Mouse (Mus musculus): Measurements from ENCODE around the gene Psmb11.

The Psmb11 gene

DNA sequence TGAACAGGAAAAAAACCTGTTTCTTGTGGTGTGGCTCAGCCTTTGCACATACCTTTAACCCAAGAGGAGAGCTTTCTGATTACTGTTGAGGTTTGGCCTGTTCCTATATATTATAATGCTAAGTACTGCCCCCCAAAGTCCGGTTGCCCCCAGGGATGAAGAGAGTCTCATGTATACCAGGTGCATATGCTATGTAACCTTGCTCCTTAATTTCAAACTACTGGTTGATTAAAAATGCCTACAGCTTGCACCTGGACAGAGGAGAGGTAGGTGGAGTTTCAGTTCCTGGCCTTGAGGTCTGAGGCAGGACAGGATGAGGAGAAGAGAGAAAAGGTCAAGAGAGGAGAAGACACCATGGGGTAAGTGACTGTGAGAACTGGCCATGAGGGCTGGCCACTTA, at the start of gene Psmb11:
TSS of gene Psmb11 (plus strand) at position 301 of the 400 bp plus-strand sequence.
- DNase-seq (ENCODE audit: low spot score) = no peak

DNA sequence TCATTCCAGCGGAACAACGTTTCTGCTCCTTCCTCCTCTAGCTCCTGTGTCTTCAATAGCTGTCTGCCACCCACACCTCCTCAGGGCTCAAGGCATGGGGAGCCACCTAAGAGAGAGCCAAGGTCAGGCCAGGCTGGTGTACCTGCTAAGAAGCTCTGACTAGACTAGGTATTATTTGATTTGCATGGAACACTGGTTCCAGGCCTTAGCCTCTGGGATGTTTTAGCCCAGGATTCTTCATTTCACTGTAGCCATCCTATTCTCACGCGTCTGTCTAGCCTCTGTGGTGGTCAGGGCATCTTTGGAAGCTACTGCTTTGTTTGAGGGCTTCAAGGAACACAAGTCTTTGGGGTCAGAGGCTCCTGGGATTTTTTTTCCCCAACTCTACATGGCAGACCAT, 49.1 kb upstream of the Psmb11 start:
- DNase-seq (ENCODE audit: low spot score) = no peak

DNA sequence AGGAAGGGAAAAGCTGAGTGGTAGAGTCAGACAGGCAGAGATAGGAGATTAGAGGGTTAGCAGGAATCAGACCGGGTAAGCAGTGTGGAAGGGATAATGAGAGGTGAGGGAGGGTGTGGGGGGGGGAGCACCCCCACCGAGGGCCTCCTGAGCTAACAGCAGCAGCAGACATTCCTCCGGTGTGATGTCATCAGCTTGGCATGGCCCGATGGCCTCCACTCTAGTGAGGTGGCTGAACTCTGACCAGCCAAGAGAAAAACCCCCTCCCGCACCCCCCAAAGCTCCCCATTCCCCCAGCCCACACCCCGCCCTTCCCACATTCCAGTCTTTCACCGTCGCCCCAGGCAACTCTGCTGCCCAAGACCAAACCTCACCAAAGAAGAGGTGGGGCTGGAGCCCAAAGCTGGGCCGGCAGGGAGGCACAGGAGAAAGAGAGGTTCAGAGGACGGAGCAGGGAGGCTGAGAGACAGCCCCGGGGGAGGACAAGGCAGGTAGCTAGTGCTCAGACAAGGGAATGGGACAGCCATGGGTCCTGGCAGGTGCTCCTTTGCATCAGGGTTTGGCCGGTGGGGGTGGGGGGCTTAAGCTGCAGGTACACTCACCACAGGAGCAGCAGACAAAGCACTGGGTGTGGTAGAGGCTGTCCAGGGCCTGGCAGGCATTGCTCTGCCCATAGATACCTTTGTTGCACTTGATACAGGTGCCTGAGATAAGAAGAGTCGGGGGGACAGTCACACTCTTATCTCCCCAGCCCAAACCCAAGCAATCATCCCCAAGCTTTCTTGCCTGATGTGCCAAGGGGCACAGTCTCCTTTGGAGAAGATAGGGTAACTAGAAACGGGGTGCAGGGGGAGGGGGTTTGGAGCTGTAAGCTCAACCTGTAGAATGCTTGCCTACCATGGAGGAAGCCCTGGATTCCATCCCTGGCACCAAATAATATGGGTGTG, 48.2 kb upstream of the Psmb11 start:
- DNase-seq (ENCODE audit: low spot score) = no peak

DNA sequence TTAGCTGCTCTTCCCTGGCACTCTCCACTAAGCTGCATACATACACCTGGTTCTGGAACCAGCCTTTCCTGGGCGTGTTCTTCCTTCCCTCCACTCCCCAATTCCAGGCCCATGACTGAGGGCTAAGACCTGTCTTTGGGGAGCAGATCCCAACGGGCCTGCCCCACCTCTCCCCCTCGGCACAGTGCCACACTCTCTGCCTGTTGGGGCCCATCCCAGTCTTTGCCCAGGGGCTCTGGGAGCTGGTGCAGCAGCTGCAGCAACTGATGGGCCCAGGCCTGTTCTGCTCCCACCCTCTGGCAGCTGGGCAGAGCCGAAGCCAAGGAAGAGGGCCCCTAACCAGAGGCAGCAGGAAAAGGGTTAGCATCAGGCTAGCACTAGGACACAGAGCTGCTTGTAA, 47.0 kb upstream of the Psmb11 start:
- DNase-seq (ENCODE audit: low spot score) = no peak

DNA sequence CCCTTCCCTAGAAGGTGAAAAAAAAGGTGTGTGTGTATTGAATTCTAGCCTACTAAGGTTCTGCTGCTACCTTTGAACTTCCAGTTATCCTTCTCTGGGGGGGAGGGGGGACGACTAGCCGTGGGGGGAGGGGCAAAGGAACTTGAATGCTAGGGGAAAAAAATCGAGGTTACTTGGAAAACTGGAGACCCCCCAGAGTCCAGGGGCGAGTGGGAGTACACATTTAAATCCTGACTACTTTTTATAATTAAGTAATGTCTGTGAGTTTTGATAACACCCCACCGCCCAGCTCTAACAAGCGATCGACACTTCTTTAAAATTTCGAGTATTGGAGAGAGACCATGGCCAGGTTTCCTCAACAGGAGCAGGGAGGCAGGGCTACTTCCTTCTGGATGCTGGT, 46.2 kb upstream of the Psmb11 start:
- no peak for DNase-seq (ENCODE audit: low spot score)

DNA sequence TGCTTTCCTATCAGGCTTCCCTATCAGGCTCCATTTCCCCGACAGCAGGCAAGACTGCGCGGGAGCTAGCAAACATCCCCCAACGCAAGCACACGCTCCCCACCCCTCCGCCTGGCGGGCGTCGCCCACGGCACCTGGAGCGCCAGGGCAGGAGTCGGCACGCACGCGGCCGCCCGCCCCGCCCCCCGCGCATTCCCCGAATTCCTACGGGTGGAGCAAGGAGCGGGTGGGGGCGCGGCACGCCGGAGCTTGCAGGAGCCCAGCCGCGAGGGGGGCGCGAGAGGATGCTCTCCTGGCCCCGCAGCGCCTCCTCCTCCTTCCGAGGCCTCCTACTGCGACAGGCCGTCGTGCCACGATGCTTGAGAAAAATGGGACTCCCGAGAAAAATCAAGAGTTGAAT, 45.6 kb upstream of the Psmb11 start:
- DNase-seq (ENCODE audit: low spot score) = no peak

DNA sequence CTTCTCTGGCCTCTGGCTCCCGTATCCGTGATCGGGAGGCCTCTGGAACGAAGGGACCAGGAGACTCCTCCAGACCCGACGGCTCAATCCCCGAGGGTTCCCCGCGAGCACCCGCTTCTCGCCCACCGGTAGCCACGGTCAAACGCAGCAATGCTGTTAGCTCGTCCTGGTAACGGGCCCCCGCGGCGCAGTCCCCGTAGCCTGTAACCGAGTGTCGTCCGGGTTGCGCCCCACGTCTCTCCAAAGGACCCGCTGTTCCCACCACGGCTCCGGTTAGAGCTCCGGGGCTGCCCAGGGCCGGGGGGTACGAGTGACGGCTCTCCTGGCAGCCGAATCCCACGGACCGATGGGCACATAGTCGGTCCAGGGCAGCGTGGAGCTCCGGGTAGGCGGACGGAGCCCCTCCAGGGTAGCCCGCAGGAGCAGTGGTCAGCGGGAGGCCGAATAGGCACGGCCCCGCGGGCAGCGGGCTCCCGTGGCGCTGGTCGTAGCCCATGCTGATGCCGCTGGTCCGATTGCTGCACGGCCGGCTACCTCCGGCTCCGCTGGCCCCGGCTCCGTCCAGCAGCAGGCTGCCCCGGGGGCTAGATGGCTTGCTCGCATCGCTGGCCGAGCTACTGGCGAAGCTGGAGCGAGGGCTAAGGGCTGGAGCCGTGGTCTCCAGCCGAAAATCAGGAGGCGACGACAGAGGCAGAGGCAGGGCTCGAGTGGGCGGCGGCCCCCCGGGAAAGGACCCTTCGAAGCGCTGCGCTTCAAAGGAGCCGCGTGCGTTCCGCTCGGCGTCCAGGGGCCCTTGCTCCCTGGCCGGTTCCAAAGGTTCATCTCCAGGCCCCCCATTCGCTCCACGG, 44.8 kb upstream of the Psmb11 start:
- no peak for DNase-seq (ENCODE audit: low spot score)

DNA sequence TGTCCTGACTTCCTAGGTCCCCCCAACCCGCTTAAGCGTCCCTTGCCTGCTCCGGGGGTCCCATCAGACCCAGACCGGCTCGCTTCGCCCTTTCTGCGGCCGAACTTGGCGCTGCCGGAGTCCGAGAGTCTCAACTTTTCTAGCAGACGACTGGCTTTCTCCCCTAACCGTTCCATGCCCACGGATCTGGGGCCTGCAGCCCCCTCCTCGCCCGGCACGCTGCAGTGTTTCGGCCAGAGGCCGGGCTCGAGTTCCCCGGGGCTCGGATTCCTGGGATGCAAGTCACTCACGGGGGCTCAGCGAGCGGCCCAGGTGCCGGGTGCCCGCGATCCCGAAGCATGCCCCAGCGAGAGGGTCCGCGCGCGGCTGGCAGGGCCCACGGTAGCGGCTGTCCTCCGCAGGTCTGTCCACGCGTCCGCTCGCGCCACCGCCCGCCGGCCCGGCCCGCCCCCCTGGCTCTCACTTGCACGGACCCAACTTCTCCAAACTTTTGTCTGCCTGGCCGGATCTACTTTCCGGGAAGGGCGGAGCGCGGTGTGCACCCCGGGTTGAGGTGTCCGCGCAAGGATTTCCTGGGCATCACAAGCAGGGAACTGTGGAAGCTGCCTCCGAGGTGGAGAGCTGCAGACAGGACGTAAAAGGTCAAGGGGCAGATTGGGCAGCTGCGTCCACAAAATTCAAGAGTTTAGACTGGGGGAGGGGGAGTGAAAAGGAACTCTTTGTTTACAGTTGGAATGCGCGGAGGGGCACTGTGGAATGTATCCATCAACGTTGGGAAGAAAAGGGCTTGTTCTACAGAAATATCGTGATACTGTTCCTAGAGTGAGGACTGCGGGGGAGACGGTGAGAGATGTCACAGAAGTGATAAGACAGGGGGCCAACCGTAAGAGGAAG, 43.9 kb upstream of the Psmb11 start, which contains the start of gene Ajuba:
TSS of gene Ajuba (minus strand) at position 470 of the 894 bp plus-strand sequence.
- peak; percentile 83 for DNase-seq (ENCODE audit: low spot score)

DNA sequence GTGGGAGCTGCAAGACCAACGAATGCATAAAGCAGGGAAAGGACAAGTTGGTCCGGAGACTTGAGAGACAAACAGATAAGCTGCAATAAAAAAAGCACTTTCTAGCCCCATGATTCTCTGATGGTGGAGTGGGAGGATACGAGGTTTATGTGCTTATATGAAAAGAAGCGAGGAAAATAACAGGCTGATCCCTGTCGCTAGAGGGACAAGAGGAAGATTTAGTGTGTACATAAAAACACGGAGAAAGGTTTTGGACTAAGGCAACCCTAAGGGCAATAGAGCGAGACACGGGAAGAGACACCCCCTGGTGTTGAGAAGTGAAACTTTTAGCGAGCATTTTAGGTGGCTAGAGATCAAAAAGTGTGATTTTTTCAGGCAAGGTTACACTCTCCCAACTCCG, 43.2 kb upstream of the Psmb11 start:
- DNase-seq (ENCODE audit: low spot score) = no peak

DNA sequence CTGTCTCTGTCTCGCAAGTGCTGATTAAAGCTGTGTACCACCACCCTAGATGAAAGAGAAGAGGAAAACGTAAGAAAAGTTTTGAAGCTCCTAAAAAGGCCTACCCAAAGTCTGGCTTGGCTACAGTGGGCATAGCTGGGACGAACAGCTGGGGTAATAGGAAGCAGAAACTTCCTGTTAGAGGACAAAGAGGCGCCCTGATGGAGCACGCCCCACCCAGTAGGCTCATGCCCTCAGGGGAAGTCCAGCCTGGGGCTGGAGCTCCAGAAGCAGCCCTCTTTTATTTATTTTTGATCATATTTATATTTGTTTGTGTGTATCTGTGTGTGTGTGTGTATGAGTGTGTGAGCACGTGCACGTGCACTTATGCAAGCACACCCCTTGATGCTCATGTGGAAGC, 41.6 kb upstream of the Psmb11 start:
- DNase-seq (ENCODE audit: low spot score) = no peak

DNA sequence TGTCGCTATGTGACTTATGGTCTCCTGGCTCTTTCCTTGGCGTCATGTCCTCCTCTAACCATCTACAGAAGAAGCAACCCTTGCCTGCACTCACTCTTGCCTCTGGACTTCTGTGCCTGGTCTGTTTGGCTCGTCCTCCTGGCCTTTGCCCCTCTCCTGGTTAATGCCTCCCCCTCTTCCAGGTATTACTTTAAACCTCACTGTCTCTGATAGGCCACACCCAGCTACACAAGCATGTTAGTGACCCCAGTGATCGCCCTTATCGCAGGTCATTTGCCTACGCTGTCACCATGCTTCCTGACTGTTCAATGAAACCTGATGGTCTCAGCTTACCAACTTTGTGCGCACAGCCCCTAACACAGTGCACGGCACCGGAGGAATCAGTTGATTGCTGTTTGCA, 38.7 kb upstream of the Psmb11 start:
- DNase-seq (ENCODE audit: low spot score) = no peak

DNA sequence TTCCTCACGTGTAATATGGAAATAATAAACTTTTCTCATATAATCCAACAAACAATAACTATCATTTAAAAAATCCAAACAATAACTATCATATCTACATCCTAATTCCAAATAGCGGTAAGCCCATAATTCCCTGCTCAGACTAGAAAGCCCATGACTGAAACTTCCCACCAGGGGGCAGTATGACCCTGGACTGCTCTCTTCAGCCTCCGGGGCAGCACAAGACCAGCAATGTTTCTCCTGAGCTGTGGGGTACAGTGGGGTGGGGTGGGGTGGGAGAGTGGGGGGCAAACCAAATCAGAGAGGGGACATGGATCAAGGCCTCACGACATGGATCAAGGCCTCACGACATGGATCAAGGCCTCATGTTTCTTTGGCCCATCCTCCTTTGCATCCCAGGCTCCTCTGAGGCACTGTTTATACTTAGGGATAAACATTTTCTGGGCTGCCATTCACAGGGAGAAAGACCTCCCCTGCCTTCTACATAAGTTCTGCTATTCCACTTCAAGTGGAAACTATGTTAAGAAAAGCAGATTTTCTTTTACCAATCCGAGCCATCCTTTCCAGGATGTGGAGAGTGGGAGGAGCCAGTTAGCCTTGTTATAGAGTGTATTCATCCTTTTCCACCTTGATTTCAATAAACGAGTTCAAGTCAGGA, 37.4 kb upstream of the Psmb11 start:
- DNase-seq (ENCODE audit: low spot score) = no peak

DNA sequence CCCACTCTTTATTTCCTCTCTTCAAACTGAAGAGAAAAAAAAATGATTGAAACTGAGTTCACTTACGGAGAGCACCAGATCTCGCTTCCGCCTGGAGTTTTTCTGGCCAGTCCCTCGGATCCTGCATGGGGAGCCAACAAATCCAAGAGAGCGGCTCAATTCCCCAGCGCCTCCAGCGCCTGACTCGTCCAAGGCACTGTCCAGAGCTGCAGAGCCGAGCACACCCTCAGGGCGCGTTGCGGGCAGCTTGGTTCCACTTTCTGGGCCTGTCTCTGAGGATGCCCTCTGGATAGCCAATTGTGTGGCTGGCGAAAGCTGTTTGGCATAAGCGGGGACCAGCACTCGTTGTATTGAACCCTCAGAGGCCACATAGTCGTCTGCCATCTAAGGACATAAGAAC, 30.2 kb upstream of the Psmb11 start:
- DNase-seq (ENCODE audit: low spot score) = no peak

DNA sequence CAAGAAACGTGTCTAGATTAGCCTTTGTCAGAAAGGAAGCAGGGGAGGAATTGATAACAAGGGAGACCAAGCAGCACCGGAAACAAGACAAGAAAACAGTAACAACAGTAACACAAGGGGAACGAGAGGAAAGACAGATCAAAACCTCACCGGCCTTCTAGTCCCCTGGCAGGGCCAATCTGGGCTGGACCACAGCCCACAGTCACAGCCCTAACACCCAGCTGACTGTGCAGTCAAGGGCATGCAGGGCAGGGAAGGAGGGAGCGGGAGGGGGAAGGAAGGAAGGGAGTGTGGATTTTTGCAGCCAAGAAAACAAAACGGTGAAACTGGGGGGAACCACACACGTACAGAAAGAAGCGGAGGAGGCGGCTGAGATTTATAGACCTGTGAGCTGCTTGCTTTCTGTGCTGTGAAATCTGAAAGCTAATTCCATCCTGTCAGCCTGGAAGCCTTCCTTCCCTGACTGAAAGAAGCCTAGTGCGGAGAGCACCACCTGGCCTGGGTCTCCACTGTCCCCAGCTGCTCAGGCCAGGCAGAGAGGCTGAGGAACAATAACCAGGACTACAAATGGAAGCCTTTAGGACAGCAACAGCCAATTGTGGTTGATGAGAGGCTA, 28.8 kb upstream of the Psmb11 start:
- no peak for DNase-seq (ENCODE audit: low spot score)

DNA sequence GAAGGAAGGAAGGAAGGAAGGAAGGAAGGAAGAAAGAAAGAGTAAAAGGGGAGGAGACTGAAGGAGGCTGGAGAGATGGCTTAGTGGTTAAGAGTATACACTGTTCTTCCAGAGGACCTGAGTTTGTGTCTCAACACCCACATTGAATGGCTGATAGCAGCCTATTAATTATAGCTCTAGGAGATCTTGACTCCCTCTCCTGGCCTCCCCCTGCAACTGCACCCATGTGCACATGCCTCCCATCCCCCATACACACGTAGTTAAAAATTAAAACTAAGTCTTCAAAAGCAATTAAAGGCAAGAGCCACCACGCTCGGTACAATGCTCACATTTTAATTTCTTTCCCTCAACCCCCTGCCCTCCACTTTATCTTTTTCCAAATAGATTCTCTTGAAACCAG, 27.2 kb upstream of the Psmb11 start:
- no peak for DNase-seq (ENCODE audit: low spot score)

DNA sequence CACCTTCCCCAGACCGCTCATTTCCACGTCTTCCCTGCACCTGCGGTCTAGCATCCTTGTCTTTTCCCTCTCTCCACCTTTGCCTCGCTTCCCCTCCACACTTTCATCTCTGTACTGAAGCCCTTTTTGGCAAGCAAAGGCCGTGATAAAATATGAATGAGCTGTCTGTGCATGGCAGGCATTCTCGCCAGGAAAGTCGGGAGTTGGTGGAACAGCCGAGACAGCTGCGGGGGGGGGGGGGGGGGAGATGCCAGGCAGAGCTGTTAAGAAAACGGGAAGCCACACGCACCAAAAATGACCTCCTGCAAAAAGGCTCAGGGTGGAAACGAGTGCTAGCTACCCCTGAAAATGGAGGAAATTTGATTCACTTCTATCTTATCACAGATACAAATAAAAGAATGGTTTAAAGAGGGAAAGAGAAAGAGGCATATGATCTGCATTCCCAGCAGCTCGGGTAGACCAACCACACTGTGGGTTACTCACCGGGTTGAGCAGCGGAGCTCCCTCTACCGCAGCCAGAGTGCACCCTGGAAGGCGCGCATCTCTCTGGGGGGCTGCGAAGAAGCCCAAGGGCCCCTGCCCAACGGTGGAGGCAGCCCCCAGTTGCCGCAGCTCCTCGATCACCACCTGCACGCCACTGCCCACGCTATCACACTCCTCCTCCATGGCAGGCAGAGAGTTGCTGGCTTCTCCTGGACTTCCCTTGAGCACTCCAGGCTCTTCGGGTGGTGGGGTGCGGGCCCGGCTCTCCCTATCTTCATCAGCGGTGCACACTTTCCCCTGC, 26.4 kb upstream of the Psmb11 start:
- DNase-seq (ENCODE audit: low spot score) = no peak

DNA sequence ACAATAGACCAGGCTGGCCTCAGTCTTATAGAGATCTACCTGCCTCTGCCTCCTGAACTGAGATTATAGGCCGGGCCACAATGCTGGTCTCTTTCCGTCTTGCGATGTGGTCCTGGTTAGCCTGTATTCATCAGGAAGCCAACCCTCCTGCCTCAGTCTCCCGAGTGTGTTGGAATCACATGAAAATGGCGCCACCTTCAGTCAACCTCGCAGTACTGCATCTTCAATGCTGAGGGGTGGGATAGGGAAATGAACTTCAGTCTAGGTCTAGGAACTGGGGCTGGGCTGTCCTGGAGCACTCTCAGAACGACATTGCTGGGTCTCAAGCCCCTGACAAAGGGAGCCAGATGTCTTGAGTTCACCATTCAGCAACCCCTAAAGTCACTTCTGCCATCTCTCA, 24.1 kb upstream of the Psmb11 start:
- DNase-seq (ENCODE audit: low spot score) = no peak

DNA sequence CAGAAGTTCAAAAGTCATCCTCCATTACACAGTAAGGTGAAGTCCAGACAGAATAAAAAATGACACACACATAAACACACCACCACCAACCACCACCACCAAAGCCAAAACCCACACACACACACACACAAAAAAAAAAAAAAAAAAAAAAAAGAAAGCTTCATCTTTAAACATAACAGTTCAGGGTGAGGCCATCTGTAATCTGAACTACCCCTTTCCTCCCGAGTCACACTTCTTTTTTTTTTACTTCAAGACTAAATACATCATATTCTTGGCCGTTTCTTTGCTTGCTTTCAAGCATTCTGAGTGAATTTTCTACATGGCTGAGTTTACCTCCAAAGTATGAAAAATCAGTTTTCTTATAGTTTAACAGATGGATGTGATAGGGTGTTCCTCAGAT, 19.6 kb upstream of the Psmb11 start:
- DNase-seq (ENCODE audit: low spot score) = no peak

DNA sequence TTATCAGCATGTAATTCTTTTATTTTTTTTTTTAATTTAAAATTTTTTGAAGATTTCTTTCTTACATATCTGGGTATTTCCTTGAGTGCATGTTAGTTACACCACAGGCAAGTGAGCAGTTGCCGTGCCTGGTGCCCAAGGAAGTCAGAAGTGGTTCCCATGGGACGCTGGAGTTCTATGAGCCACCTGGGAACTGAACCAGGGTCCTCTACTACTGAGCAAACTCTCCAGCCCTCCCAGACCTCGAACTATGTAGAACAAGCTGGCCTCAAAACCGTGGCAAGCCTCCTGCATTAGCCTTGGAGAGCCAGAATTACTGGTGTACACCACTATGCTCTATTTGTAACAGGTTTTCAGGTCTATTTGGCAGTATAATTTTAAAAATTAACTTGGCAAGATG, 18.6 kb upstream of the Psmb11 start:
- DNase-seq (ENCODE audit: low spot score) = no peak

DNA sequence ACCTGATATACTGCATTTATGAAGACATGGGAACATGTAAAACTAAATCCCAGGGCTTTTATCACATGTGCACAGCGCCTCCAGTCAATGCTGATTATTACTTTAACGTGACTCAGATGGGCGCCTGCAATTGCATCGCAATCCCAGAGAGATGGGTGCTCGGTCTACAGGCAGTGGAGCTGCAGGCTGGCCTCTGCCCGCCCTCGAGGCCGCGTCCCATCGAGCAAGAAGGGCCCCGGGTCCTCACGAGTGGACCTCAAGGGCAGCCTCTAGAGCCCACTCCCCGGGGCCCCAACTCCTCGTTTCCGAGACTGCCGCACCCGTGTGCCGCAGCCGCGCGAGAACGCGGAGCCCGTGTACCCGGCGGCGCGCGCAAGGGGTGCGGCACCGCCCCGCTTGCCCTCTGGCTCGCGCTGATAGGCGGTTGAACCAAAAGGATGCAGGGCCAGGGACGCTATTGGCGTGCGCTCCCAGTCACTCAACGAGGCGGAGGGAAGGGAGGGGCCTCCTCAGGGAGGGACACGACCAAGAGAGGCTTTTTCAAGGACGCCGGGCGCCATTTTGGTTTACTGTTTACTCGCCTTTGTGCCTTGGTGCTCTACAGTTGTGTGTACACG, 18.1 kb upstream of the Psmb11 start:
- DNase-seq (ENCODE audit: low spot score) = peak; percentile 79
